16 mouse cellular contexts compared by ENCODE assay signal in genomic region chr19:56989171-56989570, GRCm38 (mm10). TPM values are rescaled to one million over a fixed set of nuclear protein-coding genes. Genes with fewer than 3 reads are reported as not detected.
A peak's percentile ranks its signal among the peaks of the same experiment; 100 is the strongest.
DNase-seq lines count a peak whose midpoint lies in the region; ATAC-seq and TF ChIP-seq lines count a peak whose summit lies in the region.
"Had no signal": no experiment of that assay in that cellular context is flagged by ENCODE, and none has a peak within 500 bp of the region (broad histone marks: within the 10 kb centered on the region; RNA-seq: fewer than 3 reads in every experiment).

No protein-coding gene starts in this region.

- no peak overlapping the region for H3K4me2 ChIP-seq in hindbrain, postnatal 0 days (ENCODE audit: low read depth, low read length)
- no peak overlapping the region for H3K4me2 ChIP-seq in hindbrain, embryonic 14.5 days (replicated peaks)
- H3K4me2 ChIP-seq in lung, embryonic 15.5 days = no peak overlapping the region
- no peak overlapping the region for H3K4me2 ChIP-seq in intestine, embryonic 16.5 days (ENCODE audit: low read depth, low read length)
- no peak overlapping the region for H3K4me2 ChIP-seq in stomach, embryonic 16.5 days (ENCODE audit: low read depth, low read length)
- H3K4me2 ChIP-seq: forebrain, embryonic 15.5 days; heart, embryonic 12.5 days; hindbrain, embryonic 13.5 days; limb, embryonic 15.5 days; midbrain, embryonic 13.5 days had no signal

- H3K27ac ChIP-seq in hindbrain, postnatal 0 days = no peak overlapping the region
- H3K27ac ChIP-seq in hindbrain, embryonic 14.5 days = no peak overlapping the region
- H3K27ac ChIP-seq in lung, embryonic 15.5 days = peak overlapping the region; percentile 49
- H3K27ac ChIP-seq in intestine, embryonic 16.5 days (ENCODE audit: low read length) = peak overlapping the region; percentile 75
- peak overlapping the region; percentile 55 for H3K27ac ChIP-seq in stomach, embryonic 16.5 days (ENCODE audit: low read length)
- H3K27ac ChIP-seq: forebrain, embryonic 15.5 days; gastrocnemius, adult 2 months; layer of hippocampus, adult 2 months had no signal

- no peak for TF ChIP-seq CTCF in hindbrain, postnatal 0 days (IDR thresholded peaks at IDR 0.05; ENCODE audit: low read depth)

- H3K4me3 ChIP-seq in hindbrain, postnatal 0 days (ENCODE audit: low read length) = no peak overlapping the region
- H3K4me3 ChIP-seq in hindbrain, embryonic 14.5 days (replicated peaks; ENCODE audit: low read length) = no peak overlapping the region
- H3K4me3 ChIP-seq in lung, embryonic 15.5 days = no peak overlapping the region
- H3K4me3 ChIP-seq in intestine, embryonic 16.5 days (ENCODE audit: low read length) = no peak overlapping the region
- H3K4me3 ChIP-seq in stomach, embryonic 16.5 days (replicated peaks; ENCODE audit: low read length) = no peak overlapping the region
- H3K4me3 ChIP-seq: forebrain, embryonic 15.5 days; gastrocnemius, adult 2 months; heart, embryonic 12.5 days; hindbrain, embryonic 13.5 days; layer of hippocampus, adult 2 months; limb, embryonic 15.5 days; midbrain, embryonic 13.5 days had no signal

- 0 out of 2 replicates have a peak, but pooled peaks have one; percentile 43 for ATAC-seq in hindbrain, postnatal 0 days
- no peak for ATAC-seq in hindbrain, embryonic 14.5 days (ENCODE audit: low FRiP score)
- peak; percentile 28; the same call in 1 of the 2 replicates for ATAC-seq in lung, embryonic 15.5 days (ENCODE audit: borderline replicate concordance, extremely low read depth, low FRiP score, low TSS enrichment)
- peak; percentile 37; the same call in 1 of the 2 replicates for ATAC-seq in intestine, embryonic 16.5 days
- ATAC-seq in stomach, embryonic 16.5 days (ENCODE audit: insufficient read depth, low FRiP score) = peak; percentile 15; the same call in 1 of the 2 replicates
- ATAC-seq: forebrain, embryonic 15.5 days; midbrain, embryonic 13.5 days had no signal

- H3K36me3 ChIP-seq in hindbrain, postnatal 0 days (ENCODE audit: insufficient read depth, low read length) = no peaks in the 10 kb centered on the region
- no peaks in the 10 kb centered on the region for H3K36me3 ChIP-seq in hindbrain, embryonic 14.5 days (replicated peaks; ENCODE audit: control insufficient read depth, insufficient read depth)
- H3K36me3 ChIP-seq in lung, embryonic 15.5 days = no peaks in the 10 kb centered on the region
- H3K36me3 ChIP-seq in intestine, embryonic 16.5 days (ENCODE audit: control insufficient read depth, insufficient read depth, low read length) = no peaks in the 10 kb centered on the region
- no peaks in the 10 kb centered on the region for H3K36me3 ChIP-seq in stomach, embryonic 16.5 days (ENCODE audit: control insufficient read depth, insufficient read depth, low read length)
- H3K36me3 ChIP-seq: forebrain, embryonic 15.5 days; G1E; heart, embryonic 12.5 days; hindbrain, embryonic 13.5 days; limb, embryonic 15.5 days; midbrain, embryonic 13.5 days had no signal

- 74% methylated on average over 8 of the region's 8 CpGs for WGBS in hindbrain, postnatal 0 days
- WGBS in hindbrain, embryonic 14.5 days = 71% methylated on average over 8 of the region's 8 CpGs
- WGBS in lung, embryonic 15.5 days = 40% methylated on average over 8 of the region's 8 CpGs
- 62% methylated on average over 8 of the region's 8 CpGs for WGBS in intestine, embryonic 16.5 days
- WGBS in stomach, embryonic 16.5 days = 57% methylated on average over 8 of the region's 8 CpGs

- H3K27me3 ChIP-seq in hindbrain, postnatal 0 days (ENCODE audit: insufficient read depth, low read length) = no peaks in the 10 kb centered on the region
- H3K27me3 ChIP-seq in hindbrain, embryonic 14.5 days (ENCODE audit: control insufficient read depth, insufficient read depth, low read length) = no peaks in the 10 kb centered on the region
- H3K27me3 ChIP-seq in lung, embryonic 15.5 days = no peaks in the 10 kb centered on the region
- H3K27me3 ChIP-seq in intestine, embryonic 16.5 days (replicated peaks; ENCODE audit: control insufficient read depth, insufficient read depth, low read length) = no peaks in the 10 kb centered on the region
- H3K27me3 ChIP-seq in stomach, embryonic 16.5 days (ENCODE audit: control insufficient read depth, insufficient read depth, low read length) = no peaks in the 10 kb centered on the region
- H3K27me3 ChIP-seq: forebrain, embryonic 15.5 days; heart, embryonic 12.5 days; limb, embryonic 15.5 days; midbrain, embryonic 13.5 days had no signal

- peak; percentile 50 for DNase-seq in hindbrain, postnatal 0 days (ENCODE audit: low spot score)
- DNase-seq in hindbrain, embryonic 14.5 days (ENCODE audit: low spot score) = no peak
- no peak for DNase-seq in lung, postnatal 14 days
- no peak for DNase-seq in urinary bladder, postnatal 10 days (ENCODE audit: low spot score)
- DNase-seq: adrenal gland, adult 8-10 months; gastrocnemius, adult 2 months had no signal

- peaks cover 15% of the 10 kb centered on the region; the same call in 1 of the 2 replicates for H3K4me1 ChIP-seq in hindbrain, postnatal 0 days (ENCODE audit: insufficient read depth, low read length)
- peaks cover 18% of the 10 kb centered on the region; the same call in 1 of the 2 replicates for H3K4me1 ChIP-seq in hindbrain, embryonic 14.5 days (replicated peaks; ENCODE audit: control insufficient read depth, insufficient read depth, low read length)
- peaks cover 54% of the 10 kb centered on the region for H3K4me1 ChIP-seq in lung, embryonic 15.5 days
- peaks cover 28% of the 10 kb centered on the region for H3K4me1 ChIP-seq in intestine, embryonic 16.5 days (ENCODE audit: control insufficient read depth, insufficient read depth, low read length)
- H3K4me1 ChIP-seq in stomach, embryonic 16.5 days (ENCODE audit: control insufficient read depth, insufficient read depth, low read length) = peaks cover 42% of the 10 kb centered on the region

- H3K9ac ChIP-seq in hindbrain, postnatal 0 days (replicated peaks; ENCODE audit: low read length) = no peak overlapping the region
- no peak overlapping the region for H3K9ac ChIP-seq in hindbrain, embryonic 14.5 days
- H3K9ac ChIP-seq in lung, embryonic 15.5 days = no peak overlapping the region
- H3K9ac ChIP-seq in intestine, embryonic 16.5 days (ENCODE audit: low read depth, low read length) = no peak overlapping the region
- no peak overlapping the region for H3K9ac ChIP-seq in stomach, embryonic 16.5 days (ENCODE audit: low read length)
- H3K9ac ChIP-seq: forebrain, embryonic 15.5 days; heart, embryonic 12.5 days; hindbrain, embryonic 13.5 days; limb, embryonic 15.5 days; midbrain, embryonic 13.5 days had no signal

- H3K9me3 ChIP-seq in hindbrain, postnatal 0 days (ENCODE audit: low read length) = no peaks in the 10 kb centered on the region
- H3K9me3 ChIP-seq in hindbrain, embryonic 14.5 days (ENCODE audit: control insufficient read depth, low read length) = no peaks in the 10 kb centered on the region
- H3K9me3 ChIP-seq in lung, embryonic 15.5 days = no peaks in the 10 kb centered on the region
- H3K9me3 ChIP-seq in intestine, embryonic 16.5 days (ENCODE audit: control insufficient read depth, low read length) = no peaks in the 10 kb centered on the region
- H3K9me3 ChIP-seq in stomach, embryonic 16.5 days (replicated peaks; ENCODE audit: control insufficient read depth, low read length) = no peaks in the 10 kb centered on the region
- H3K9me3 ChIP-seq: forebrain, embryonic 15.5 days; G1E; heart, embryonic 12.5 days; hindbrain, embryonic 13.5 days; limb, embryonic 15.5 days; midbrain, embryonic 13.5 days had no signal

RNA-seq across cellular contexts. Expression of gene Afap1l2, which starts 18.9 kb away (rescaled TPM):
- 20.8 and 22.7 TPM in 2 replicates for total RNA-seq in hindbrain, postnatal 0 days (2014; rRNA removed)
- polyA plus RNA-seq in hindbrain, postnatal 0 days (2015; fragmentation: Nextera tagmentation; extraction: Ambion mirVana) = 12.3 and 12.9 TPM in 2 replicates
- 13.7 and 16.2 TPM in 2 replicates for polyA plus RNA-seq in hindbrain, embryonic 14.5 days (2014; fragmentation: Nextera tagmentation; extraction: Ambion mirVana)
- polyA plus RNA-seq in lung, embryonic 15.5 days (2015; fragmentation: Nextera tagmentation; extraction: Ambion mirVana) = 28.4 and 29.7 TPM in 2 replicates
- 16.5 and 16.9 TPM in 2 replicates for polyA plus RNA-seq in intestine, embryonic 16.5 days (2015; fragmentation: Nextera tagmentation; extraction: Ambion mirVana)
- 23.1 and 23.9 TPM in 2 replicates for polyA plus RNA-seq in stomach, embryonic 16.5 days (2015; fragmentation: Nextera tagmentation; extraction: Ambion mirVana)
- polyA plus RNA-seq: G1E had no signal

Comparison
In these comparisons a context has a peak if more than half of its experiments do, and no peak if none do; other contexts are left out.
1. H3K27ac ChIP-seq: peak in lung, embryonic 15.5 days (single experiment), intestine, embryonic 16.5 days (single experiment) and stomach, embryonic 16.5 days (single experiment); none in hindbrain, postnatal 0 days (single experiment) and hindbrain, embryonic 14.5 days (single experiment).